8 mouse cellular contexts compared by ENCODE assay signal in the genomic region with DNA sequence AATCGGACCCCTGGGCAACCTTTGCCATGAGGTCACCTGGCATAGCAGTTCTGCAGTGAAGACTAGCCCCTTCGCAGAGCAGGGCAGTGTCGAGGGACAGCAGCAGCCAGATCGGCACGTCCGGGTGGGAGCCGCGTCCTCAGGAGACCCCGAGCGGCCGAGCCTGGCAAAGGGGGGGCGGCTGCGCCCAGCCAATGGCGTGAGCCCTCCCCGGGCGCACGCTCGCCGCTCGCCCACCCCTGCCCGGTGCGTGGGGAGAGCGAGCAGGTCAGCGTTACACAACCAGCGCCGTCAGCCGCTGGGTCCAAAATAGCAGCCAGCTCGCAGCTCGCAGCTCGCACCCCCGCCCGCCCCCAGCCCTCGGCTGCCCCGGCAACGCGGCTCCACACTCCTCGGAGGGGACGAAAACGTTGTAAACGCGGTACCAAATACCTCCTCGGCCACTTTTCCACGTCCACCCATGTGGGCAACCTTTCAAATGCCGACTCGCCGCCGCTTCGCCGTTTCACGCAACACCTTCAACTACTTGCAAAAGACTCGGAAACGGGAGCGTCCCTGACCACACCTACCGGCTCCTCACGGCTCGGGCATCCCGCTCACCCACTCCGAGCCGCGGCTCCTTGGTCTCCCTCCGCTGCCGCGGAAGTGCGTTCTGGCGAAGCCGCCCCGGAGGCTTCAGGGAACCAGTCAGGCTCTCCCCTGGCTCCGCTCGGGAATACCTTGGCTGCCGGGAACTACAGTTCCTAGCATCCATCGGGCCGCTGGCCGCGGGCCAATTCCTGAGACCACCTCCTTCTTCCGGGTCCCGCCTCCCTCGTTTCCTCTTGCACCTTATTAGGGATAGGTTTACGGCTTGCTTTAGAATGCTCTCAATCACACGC. TPM values are rescaled to one million over a fixed set of nuclear protein-coding genes. Genes with fewer than 3 reads are reported as not detected.
DNase-seq lines count a peak whose midpoint lies in the region.

TSS of gene Cldn12 (minus strand) at position 763 of the 881 bp plus-strand sequence.

- no peaks in the 10 kb centered on the region for H3K27me3 ChIP-seq in megakaryocyte, embryonic 14.5 days (replicated peaks)

- DNase-seq in T-cell, adult 2 months (ENCODE audit: low spot score), result peak; percentile 42
- DNase-seq in cerebellum, postnatal 36 days, result peak; percentile 99
- DNase-seq in gastrocnemius, adult 8-10 months (ENCODE audit: low spot score in 2 of 2), result peak; percentile 96
- DNase-seq in hindlimb bud, embryonic 11.5 days (ENCODE audit: extremely low spot score, low read depth, low spot score), result peak; percentile 76
- DNase-seq in left cerebral cortex, adult 8-10 months (ENCODE audit: low spot score in 2 of 2), result peak; percentile 94 to 97
- DNase-seq in right cerebral cortex, postnatal 10 days (ENCODE audit: low spot score in 2 of 2), result peak; percentile 99
- peak; percentile 94 for DNase-seq in urinary bladder, postnatal 25 days (ENCODE audit: low spot score)

- H3K4me1 ChIP-seq in megakaryocyte, embryonic 14.5 days, result peaks cover 23% of the 10 kb centered on the region

- no peaks in the 10 kb centered on the region for H3K9me3 ChIP-seq in megakaryocyte, embryonic 14.5 days

- peak within 1 kb of the TSS; percentile 98 for H3K4me3 ChIP-seq in megakaryocyte, embryonic 14.5 days (replicated peaks)

- peaks cover 31% of the 10 kb centered on the region for H3K36me3 ChIP-seq in megakaryocyte, embryonic 14.5 days (replicated peaks; ENCODE audit: low read length)

RNA-seq across cellular contexts. Expression of gene Cldn12, which starts in this region (rescaled TPM):
- total RNA-seq in gastrocnemius, adult 8-10 months (2022), result 10 to 100 TPM; 12.1 to 15.5 (median 14.1) TPM
- total RNA-seq in left cerebral cortex, adult 8-10 months (2022), result 10 to 100 TPM; 43.8 to 45.2 (median 44.1) TPM
- polyA plus RNA-seq in megakaryocyte, embryonic 14.5 days (2012; ENCODE audit: insufficient read depth, low replicate concordance), result not detected in 2 replicates

Comparison
In these comparisons a context has a peak if more than half of its experiments do, and no peak if none do; other contexts are left out.
1. Peak in every context shown above with its lines: DNase-seq and H3K4me3 ChIP-seq.
2. DNase-seq: peak in every context shown above with its lines; median percentile 99 in cerebellum, postnatal 36 days; 99 in right cerebral cortex, postnatal 10 days; 96 in gastrocnemius, adult 8-10 months; 96 in left cerebral cortex, adult 8-10 months; 94 in urinary bladder, postnatal 25 days; 76 in hindlimb bud, embryonic 11.5 days; 42 in T-cell, adult 2 months.